Mouse (Mus musculus) left cerebral cortex, postnatal 4 days (tissue): ENCODE results near the gene Mbd3. TPM values are rescaled to one million over a fixed set of nuclear protein-coding genes. Genes with fewer than 3 reads are reported as not detected.
A peak's percentile ranks its signal among the peaks of the same experiment; 100 is the strongest.
"Not testable (repeated sequence)": the region's sequence is repeated elsewhere in the genome, so short reads cannot be mapped to it uniquely, and the experiment has no call there.

Experiments
- DNase-seq: peaks from one replicate; pipeline ENCODE4 v3.0.0-alpha.2; 2022
- intact Hi-C: fragments of 180-260 bp; cut with DNase I; formaldehyde crosslinking; loops from one replicate; pipeline ENCODE4 v1.15.1; 2025
- total RNA-seq, 2 experiments: library from RNA; stranded (reverse); gene quantifications; 2 replicates each; pipeline ENCODE4 v1.2.3; 2021

The Mbd3 gene
- total RNA-seq, 2 experiments from 2014 or later = 138 to 147 TPM

DNA sequence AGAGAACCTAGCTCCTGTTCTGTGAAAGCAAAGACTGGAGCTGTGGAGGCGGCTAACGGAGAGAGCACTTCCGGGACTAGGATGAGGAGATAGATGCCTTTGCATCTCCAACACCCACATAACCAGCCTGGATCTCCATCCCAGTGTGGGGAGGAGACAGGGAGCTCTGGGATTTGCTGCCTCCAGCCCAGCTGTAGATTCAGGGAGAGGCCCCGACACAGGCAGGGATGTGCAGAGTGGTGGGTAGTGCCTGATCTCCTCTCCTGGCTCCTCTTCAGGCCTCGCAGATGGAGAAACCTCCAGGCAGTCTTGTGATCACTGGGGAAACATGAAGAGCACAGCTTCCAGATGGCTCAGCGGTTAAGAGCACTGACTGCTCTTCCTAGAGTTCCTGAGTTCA is 26.6 kb downstream of the Mbd3 start:
- no peak for DNase-seq
- intact Hi-C loops = no loop called here

DNA sequence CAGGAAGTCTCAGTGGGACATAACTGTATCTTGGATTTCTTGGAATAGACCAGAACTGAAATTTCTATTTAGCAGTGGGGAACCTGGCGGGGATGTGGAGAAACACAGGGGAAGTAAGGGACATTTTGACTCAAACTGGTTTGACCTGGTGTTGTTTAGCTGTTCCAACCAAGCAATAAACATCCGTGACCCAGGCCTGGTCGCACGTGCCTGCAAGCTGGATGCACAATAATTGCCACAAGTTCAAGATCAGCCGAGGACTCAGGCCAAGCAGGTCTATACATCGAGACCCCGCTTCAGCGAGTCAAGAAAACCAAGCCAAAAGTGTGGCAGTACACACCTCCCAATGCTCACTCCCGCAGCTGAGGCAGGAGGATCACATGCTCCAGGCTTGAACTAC is 27.4 kb downstream of the Mbd3 start:
- no peak for DNase-seq
- intact Hi-C loops = no loop called here

DNA sequence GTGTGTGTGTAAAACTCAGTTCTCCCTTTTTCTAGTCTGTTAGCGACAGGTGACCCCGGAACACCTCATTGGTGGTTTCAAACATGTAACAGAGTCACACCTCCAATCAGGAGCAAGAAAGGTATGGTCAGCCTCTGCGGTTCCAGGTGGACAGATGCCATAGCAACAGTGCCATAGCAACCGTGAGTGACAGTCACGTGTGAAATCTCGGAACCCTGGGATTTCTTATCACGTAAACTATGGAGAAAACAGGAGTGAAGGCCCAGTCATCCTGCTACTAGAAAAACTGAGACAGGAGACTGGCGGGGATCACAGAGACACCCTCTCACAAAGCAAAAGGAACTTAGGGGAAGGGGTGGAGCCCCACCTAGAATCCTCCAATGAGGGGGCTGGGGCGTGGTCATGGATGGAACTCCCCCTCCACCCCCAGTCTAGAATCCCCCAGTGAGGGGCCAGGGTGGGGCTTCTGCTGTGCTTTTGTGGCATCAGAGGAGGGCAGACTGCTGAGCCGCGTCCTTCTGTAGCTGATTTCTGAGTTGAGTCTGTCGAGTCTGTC is 27.9 kb downstream of the Mbd3 start:
- peak; percentile 61 for DNase-seq
- intact Hi-C loops = no loop called here

DNA sequence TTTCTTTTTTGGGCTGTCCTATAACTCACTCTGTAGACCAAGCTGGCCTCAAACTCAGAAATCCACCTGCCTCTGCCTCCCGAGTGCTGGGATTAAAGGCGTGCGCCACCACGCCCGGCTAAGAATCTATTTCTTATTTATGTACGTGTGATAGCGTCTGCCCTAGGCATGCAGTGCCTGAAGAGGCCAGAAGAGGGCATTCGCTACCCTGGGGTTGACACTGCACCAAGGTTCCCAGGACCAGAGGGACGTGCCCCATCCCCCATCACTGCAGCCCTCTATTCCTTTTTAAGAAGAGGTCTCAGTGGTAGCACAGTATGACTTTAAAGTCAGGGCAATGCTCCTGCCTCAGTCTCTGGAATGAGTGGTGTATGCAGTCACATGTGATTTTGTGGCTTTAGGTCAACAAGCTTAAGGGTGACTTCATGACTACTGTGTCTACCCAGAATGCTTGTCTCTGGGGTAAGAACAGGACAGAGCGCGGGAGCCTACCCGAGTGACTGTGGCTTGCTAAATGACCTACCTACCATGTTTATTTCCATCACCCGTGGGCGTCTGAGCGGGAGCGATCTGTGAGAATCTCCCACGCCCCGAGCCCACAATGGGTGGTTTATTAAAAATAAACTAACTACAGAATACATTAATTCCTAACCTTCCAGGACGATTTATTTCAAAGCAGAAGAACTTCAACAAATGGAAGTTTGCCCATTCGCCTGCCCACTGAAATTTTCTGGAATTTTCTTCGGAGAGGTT is 29.2 kb downstream of the Mbd3 start:
- intact Hi-C loops = no loop called here
- DNase-seq = no peak

DNA sequence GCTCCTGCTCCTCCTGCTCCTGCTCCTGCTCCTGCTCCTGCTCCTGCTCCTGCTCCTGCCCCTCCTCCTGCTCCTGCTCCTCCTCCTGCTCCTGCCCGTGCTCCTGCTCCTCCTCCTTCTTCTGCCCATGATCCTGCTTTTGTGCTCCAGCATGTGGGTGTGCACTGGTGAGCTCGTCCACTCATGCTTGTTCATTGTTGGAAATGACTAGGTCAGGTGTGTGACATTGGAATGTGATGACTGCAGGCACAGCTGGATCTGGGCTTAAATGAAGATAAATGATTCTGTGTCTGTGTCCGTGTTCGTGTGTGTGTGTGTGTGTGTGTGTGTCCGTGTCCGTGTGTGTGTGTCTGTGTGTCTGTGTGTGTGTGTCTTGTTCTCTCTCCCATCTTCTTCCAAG is 31.0 kb downstream of the Mbd3 start:
- intact Hi-C loops = no loop called here
- no peak for DNase-seq

DNA sequence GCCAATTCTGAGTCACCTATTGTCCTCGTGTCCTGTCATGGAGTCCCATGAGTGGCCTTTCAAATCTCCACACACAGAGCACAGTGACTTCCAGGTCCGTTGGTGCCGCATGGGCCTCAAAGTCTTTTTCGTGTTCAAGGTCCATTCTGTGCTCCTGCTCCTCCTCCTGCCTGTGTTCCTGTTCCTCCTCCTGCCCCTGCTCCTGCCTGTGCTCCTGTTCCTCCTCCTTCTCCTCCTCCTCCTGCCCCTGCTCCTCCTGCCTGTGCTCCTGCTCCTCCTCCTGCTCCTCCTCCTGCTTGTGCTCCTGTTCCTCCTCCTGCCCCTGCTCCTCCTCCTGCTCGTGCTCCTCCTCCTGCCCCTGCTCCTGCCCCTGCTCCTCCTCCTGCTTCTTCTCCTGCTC is 31.4 kb downstream of the Mbd3 start:
- no peak for DNase-seq
- intact Hi-C loops = no loop called here

DNA sequence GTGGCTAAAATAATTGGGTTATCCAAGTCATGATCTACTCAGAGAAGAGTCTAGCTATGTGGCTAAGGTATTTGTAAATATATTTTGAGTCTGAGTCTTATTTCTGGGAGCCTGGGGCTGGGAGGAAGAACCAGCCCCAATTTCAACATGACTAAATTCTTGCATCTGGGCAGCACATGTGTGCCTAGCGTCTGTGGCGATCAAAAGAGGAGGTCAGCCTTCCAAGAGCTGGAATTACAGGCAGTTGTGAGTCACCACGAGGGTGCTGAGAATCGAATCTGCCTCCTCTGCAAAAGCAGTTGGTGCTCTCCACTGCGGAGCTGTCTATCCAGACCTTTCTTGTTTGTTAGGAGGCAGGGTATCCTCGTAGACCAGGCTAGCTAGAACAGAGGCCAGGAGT is 33.6 kb downstream of the Mbd3 start:
- DNase-seq = no peak
- intact Hi-C loops = no loop called here

DNA sequence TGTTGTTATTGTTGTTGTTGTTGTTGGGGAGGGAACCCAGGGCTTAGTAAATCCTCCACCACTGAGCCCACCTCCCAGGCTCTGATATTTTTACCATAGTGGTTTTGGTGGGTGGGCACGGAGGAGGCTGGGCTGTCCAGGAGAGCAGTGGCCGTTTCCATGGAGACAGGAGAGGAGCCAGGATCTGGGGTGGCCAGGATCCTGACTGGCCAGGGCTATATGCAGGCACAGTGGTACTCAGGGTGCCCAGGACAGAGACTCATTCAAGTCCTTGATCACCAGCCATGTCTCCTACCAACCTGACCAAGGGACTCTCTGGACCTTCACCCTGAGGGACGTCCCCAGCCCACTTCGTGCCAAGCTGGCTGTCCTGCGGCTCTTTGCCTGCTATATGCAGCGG is 35.6 kb downstream of the Mbd3 start:
- no peak for DNase-seq
- intact Hi-C loops = no loop called here

DNA sequence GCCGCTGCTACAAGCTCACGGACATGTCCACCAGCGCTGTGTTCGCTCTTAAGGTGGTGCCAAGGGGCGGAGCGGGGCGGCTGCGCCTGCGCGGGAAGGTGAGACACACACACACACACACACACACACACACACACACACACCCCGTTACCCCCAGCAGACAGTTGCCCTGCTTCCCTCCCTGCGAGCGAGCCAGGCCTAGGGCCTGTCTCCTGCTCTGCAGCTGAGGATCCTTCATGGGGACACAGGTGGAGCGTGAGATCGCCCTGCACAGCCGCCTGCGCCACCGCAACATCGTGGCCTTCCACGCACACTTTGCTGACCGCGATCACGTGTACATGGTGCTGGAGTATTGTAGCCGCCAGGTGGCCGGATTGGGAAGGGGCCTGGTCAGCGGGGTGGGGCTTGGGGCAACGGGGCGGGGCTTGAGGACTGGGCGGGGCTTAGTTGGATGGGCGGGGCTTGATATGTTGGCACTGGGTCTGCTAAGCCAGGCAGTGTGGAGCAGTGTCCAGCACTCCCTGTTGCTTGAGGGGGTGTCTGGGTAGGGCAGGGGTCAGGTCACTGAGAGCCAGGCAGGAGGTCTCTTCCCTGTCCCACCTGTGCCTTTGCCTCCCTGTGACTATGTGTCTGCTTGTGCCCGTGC is 41.2 kb downstream of the Mbd3 start:
- intact Hi-C loops = no loop called here
- no peak for DNase-seq

DNA sequence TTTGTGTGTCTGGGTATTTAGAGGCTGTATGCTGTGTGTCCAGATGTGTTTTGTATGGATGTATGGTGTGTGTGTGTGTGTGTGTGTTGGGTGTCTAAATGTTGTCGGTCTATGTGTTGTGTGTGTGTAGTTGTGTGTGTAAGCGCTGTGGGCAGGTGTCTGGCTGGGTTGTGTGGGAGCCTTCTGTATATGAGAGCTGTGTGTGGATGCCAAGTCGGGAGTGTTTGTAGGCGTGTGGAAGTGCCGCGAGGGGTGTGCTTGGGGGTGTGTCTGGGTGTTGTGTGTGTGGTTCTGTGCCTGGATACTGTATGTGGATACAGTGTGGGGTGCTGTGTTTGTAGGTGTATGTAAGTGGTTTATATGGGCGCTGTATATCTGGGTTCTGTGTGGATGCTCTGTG is 42.0 kb downstream of the Mbd3 start:
- intact Hi-C loops = no loop called here
- no peak for DNase-seq

DNA sequence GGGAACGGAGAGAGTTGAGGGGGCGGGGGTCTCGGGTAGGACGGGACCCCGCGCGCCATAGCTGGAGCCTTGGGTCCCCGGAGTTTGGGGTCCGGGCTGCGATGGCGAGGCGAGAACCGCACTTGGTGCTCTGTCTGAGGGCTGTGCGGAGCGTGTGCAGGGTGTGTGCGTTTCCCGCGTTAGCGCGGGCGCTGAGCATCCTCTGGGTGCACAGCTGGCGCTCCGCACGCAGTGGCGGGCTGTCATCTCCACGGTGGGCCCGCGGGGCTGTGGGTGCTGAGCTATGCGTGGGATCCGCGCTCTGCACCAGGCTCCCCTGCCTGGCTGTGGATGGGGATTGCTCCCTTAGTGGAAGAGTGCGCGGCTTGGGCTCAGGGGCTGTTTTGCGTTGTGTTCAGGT is 42.6 kb downstream of the Mbd3 start:
- intact Hi-C loops = no loop called here
- no peak for DNase-seq

DNA sequence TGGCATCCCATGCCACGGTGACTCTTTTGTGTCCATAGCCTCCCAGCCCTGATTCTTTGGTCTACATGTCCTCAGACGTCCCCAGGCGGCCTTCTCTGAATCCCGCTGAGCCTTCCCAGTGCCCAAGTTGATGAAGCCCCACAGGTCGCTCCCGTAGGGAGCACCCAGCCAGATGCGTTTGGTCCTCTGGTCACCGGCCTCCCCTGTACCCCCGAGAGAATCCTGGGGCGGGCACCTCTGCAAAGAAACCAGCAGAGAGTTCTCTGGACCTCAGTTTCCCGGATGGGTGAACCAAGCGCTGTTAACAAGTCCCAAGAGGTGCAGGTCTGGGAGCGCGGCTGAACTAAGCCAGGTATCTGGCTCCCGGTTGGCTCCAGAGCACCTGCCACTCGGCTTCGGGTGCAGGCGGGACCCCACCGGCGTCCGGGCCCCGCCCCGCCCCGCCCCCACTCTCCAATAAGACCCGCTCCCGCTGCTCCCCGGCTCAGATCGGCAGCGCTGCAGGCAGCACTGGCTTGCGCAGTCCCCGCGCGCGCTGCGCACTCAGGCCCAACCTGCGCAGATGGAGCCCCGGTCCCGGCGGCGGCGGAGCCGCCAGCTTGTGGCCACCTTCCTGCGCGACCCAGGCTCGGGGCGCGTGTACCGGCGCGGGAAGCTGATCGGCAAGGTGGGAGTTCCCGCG is 43.2 kb downstream of the Mbd3 start, which contains the start of gene Plk5:
Plk5 (plus strand) TSS at position 459 of the 682 bp plus-strand sequence.
- DNase-seq = no peak
- intact Hi-C loops = no loop called here

DNA sequence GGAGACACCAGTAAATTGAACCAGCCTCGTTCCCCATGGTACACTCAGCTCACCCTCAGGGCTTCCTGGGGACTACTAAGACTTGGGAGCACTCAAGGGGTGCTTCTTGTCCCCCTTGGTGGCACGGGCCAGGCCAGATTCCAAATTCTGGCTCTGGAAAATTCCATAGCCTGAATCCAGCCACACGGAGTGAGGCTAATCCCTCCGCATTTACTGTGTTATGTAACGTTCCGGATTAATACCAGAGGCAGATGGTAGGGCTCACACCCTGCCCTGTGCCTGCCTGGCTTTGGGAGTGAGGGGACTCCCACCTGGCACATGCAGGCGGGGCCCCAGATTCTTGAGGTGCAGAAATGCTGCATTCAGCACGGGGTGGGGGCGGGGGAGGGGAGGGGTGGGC is 43.9 kb downstream of the Mbd3 start:
- intact Hi-C loops = no loop called here
- no peak for DNase-seq

DNA sequence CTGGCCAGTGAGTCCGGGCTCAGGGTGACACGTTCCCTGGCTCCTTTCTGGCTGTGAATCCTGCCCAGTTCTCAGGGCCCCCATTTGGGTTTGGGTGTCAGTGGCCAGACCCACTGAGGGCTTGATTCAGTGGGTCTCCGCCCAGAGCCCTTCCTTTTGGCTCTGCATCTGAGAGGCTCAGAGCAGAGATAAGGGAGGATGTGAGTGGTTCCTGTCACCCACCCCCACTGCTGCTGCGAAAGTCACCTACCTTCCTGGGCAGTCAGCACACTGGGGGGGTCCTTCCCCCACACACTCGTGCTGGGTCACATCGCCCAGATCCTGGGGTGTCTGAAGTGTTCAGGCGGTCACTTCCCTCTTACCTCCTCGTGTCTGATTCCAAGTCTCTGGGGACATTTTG is 46.6 kb downstream of the Mbd3 start:
- intact Hi-C loops = no loop called here
- DNase-seq = no peak

DNA sequence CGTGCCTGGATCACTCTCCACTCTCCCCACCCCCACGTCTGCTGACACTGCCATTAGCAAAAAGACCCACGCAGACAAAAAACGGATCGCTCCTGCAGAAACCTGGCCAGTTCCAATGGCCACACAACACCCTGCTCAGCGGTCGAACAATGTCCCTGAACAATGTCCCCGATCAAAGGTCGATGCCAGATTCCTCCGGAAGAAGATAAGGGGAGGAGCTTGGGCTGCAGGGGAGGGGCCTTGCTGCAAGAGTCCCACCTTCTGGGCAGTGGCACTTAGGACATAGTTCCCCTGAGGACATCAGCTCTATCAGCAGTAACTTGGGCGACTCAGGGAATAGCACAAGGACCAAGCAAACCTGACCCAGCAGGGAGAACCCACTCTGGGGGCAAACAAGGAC is 47.5 kb downstream of the Mbd3 start:
- intact Hi-C loops = no loop called here
- DNase-seq = no peak

DNA sequence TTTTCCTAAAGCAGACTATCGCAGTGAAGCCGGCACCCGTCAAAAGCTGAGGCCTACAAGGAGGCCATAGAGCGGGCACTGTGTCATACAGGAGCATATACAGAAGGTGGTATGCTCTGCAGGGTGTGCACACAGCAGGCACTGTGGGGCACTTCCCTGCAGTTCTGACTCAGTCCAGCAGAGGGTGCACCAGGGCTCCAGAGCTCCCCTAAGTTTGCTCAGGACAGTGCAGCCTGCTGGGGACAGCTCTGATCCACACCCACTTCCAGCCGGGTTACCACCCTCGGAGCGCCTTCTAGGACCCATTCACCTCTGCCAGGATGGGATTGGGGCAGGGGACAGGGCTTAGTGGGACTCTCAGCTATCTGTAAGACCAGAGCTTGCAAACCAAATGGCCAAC is 49.1 kb downstream of the Mbd3 start:
- intact Hi-C loops = no loop called here
- peak; percentile 84 for DNase-seq

DNA sequence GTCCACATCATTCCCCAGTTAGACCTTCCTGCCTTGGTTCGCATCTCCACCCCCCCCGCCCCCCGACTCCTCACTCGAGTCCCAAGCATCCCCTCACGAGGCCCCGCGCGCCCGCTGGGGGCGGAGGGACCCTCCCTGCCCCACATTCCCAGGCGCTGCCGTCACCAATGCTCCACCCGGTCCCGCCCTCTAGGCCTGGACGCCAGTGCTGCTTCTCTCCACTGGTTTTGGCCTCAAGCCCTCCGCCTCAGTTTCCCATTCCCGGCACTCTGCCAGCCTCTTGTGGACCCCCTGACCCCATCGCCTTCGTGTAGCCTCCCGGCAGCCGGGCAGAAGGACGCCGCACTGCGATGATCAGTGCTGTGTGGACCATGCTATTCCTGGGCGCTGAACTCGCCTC is 50.4 kb downstream of the Mbd3 start:
- DNase-seq = no peak
- intact Hi-C loops = no loop called here

DNA sequence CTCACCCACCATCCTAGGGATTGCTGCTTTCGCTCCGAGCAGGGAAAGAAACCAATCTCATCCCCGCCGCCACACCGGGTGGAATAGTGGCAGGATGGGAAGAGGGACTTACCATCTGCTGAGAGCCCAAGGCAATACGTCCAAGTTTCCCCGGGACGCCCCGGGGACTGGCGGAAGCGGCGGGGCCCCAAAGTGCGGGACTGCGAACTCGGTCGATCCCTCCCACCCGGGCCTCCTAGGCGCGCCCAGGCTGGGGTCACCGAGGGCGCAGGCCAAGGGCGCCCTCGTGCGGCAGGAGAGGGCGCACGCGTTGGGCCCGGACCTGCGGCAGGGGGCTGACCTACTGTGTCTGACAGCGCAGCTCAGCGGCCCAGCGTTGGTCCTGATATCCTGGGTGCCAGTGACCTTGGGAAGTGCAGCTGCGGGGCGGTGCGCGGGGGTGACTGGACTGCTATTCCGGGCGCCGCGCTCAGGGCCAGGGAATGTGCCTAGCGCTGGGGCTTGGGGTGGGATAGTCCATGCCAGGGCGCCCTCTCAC is 51.0 kb downstream of the Mbd3 start, which contains the start of gene Adamtsl5:
Adamtsl5 (minus strand) TSS at position 169 of the 538 bp plus-strand sequence.
- intact Hi-C loops = no loop called here

DNA sequence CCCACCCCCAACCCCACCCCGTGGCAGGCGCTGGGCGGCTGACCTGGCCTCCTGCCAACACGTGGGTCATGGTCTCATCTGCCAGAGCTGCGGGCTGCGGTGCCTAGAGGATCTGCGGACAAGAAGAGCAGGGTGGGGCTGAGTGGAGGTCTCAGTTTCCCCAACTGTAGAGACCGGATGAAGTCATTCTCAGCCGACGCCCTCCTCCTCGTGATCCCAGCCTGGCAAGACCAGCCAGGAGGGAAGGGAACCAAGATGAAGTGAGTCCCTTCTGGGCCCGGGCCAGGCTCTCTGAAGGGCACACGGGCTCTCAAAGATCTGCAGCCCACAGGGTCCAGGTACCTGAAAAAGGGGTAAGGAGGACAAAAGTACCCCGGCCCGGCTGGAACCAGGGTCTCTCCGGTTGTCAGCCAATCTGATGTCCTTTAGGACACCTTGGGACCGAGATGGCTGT is 51.8 kb downstream of the Mbd3 start:
- intact Hi-C loops = no loop called here
- DNase-seq = no peak

More for the DNA sequence above, 51.0 kb downstream of the Mbd3 start, which contains the start of gene Adamtsl5:
- no peak for DNase-seq

DNA sequence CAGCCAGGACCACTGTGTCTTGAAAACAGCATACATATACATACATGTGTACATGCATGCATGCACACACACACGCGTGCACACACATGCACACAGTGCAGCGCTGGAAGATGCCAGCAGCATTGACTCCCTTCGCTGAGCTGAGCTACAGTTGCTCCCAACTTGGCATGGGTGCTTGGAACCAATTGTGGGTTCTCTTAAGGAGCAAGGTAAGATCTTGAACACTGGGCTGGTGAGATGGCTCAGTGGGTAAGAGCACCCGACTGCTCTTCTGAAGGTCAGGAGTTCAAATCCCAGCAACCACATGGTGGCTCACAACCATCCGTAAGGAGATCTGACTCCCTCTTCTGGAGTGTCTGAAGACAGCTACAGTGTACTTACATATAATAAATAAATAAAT is 53.4 kb downstream of the Mbd3 start:
- intact Hi-C loops, DNase-seq: not testable (repeated sequence)

DNA sequence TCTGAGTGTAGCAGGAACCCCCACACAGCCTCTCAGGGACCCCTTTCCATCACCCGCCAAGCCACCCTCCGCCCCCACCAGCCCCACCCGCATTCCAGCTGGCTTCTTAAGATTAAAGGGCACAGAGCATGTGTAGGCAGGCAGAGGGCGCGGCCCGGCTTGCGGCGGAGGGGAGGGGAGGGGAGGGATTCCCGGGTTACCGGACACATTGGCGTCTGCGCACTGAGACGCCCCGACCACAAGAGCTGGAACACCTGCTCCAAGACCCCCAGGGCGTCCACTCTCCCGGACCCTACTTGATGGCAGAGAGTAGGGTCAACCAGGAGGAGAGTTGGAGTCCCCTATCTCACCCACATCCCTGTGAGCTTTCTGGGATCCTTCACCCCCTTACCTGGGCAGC is 54.2 kb downstream of the Mbd3 start:
- intact Hi-C loops = no loop called here

More for the DNA sequence above, 54.2 kb downstream of the Mbd3 start:
- DNase-seq = no peak
